Mouse (Mus musculus): ENCODE measurements at regions not wholly inside any gene's neighbourhood (a gene's known extent, or its start where the extent isn't known, plus 50 kb on each side); places are given as distances from the start of the nearest gene placed in this dataset.

DNA sequence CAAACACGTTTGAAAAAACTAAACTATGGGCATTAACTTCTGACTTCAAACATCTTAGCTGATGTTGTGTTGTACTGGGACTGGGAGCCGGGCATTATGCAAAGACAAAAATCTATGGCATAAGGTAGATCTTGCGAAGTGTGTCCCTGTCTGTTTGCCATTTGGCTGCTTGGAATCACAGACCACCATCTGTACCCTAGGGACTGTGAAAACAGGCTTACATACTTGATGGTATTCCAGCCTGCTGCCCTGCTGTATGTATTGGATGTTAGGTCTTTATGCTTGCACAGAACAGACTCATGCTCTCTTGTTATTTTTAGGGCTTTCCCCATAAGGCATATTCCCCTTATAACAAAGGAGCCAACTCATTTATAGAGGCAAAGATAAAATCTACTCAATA lies 288.1 kb downstream of the Plekhb2 start:
- TF ChIP-seq CTCF (IDR thresholded peaks at IDR 0.05; ENCODE audit: low read depth): no peak
- no peak for TF ChIP-seq EP300 (IDR thresholded peaks at IDR 0.05; ENCODE audit: low read depth)

All from heart, postnatal 0 days (tissue).